Mouse (Mus musculus): ENCODE results near the gene Snf8. TPM values are rescaled to one million over a fixed set of nuclear protein-coding genes. Genes with fewer than 3 reads are reported as not detected.

Snf8 gene
- 129 and 132 TPM in 2 replicates for polyA plus RNA-seq (2015; fragmentation: Nextera tagmentation; extraction: Ambion mirVana)

GRCm38 (mm10) chr11:96034596-96035052 is at the start of gene Snf8:
Gene Snf8, plus strand, starts transcription at chr11:96034885.
- peaks cover 23% of the 10 kb centered on the region for H3K4me1 ChIP-seq
- no peak within 1 kb of the TSS; the same call in 1 of the 2 replicates for H3K27ac ChIP-seq
- H3K9ac ChIP-seq: peak within 1 kb of the TSS; percentile 85
- under 1% methylated on average over 29 of the region's 29 CpGs for WGBS
- no peaks in the 10 kb centered on the region for H3K9me3 ChIP-seq (replicated peaks)
- peak within 1 kb of the TSS; percentile 95 for H3K4me2 ChIP-seq
- peaks cover 16% of the 10 kb centered on the region for H3K36me3 ChIP-seq (ENCODE audit: poor library complexity, severe bottlenecking)
- peak within 1 kb of the TSS; percentile 91 for H3K4me3 ChIP-seq
- ATAC-seq: peak; percentile 83
- H3K27me3 ChIP-seq: peaks cover 5% of the 10 kb centered on the region; the same call in 1 of the 2 replicates

GRCm38 (mm10) chr11:95987854-95988447 is 46.7 kb upstream of the Snf8 start:
- Histone ChIP-seq H3K36me3 (ENCODE audit: poor library complexity, severe bottlenecking) (peaks cover 5% of the 10 kb centered on the region; the same call in 1 of the 2 replicates), H3K4me3 (no peak overlapping the region), H3K4me2 (peak overlapping the region; percentile 85), H3K9ac (peak overlapping the region; percentile 34; the same call in 1 of the 2 replicates), H3K4me1 (peaks cover 69% of the 10 kb centered on the region), H3K27me3 (no peaks in the 10 kb centered on the region), H3K9me3 (replicated peaks) (no peaks in the 10 kb centered on the region), H3K27ac (peak overlapping the region; percentile 73)
- ATAC-seq: no peak
- 56% methylated on average over 6 of the region's 6 CpGs for WGBS

DNA sequence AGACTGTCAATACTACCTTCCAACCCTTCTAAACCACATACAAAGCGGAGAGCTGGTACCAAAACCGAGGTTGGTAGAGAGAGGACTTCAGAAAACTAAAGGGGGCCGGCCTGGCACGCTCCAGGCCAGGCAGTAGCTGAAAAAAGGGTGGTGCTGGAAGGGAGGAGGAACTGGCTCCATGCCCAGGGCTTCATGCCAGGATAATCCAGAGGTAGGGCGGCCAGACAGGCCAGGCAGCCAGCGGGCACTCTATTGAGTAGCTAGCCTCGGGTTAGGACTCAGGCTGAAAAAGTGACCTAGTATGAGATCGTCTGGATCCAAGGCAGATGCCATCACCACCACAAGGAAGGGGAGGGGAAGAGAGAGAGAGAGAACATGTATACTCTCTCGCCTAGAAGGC is 46.2 kb upstream of the Snf8 start:
- ATAC-seq: peak; percentile 53
- H3K4me1 ChIP-seq: peaks cover 69% of the 10 kb centered on the region
- 29% methylated on average over 9 of the region's 9 CpGs for WGBS
- peak overlapping the region; percentile 34; the same call in 1 of the 2 replicates for H3K9ac ChIP-seq
- peak overlapping the region; percentile 73 for H3K27ac ChIP-seq
- peak overlapping the region; percentile 3; the same call in 1 of the 2 replicates for H3K4me3 ChIP-seq
- H3K9me3 ChIP-seq (replicated peaks): no peaks in the 10 kb centered on the region
- no peaks in the 10 kb centered on the region for H3K27me3 ChIP-seq
- peak overlapping the region; percentile 85 for H3K4me2 ChIP-seq
- peaks cover 5% of the 10 kb centered on the region; the same call in 1 of the 2 replicates for H3K36me3 ChIP-seq (ENCODE audit: poor library complexity, severe bottlenecking)

GRCm38 (mm10) chr11:95989864-95990263 is 44.8 kb upstream of the Snf8 start:
- peaks cover 15% of the 10 kb centered on the region for H3K36me3 ChIP-seq (ENCODE audit: poor library complexity, severe bottlenecking)
- no peaks in the 10 kb centered on the region for H3K9me3 ChIP-seq (replicated peaks)
- peak overlapping the region; percentile 2; the same call in 1 of the 2 replicates for H3K4me3 ChIP-seq
- H3K9ac ChIP-seq: peak overlapping the region; percentile 28
- ATAC-seq: no peak
- no peaks in the 10 kb centered on the region for H3K27me3 ChIP-seq
- WGBS: 27% methylated on average over 8 of the region's 8 CpGs
- H3K4me2 ChIP-seq: peak overlapping the region; percentile 85
- peaks cover 67% of the 10 kb centered on the region for H3K4me1 ChIP-seq
- peak overlapping the region; percentile 73; the same call in 1 of the 2 replicates for H3K27ac ChIP-seq

- H3K27ac ChIP-seq: peak overlapping the region; percentile 92
- no peaks in the 10 kb centered on the region for H3K9me3 ChIP-seq (replicated peaks)
- H3K4me2 ChIP-seq: peak overlapping the region; percentile 85
- H3K27me3 ChIP-seq: no peaks in the 10 kb centered on the region
- peaks cover 16% of the 10 kb centered on the region for H3K36me3 ChIP-seq (ENCODE audit: poor library complexity, severe bottlenecking)
- 24% methylated on average over 4 of the region's 4 CpGs for WGBS
- ATAC-seq: no peak; the same call in 1 of the 2 replicates
- H3K4me1 ChIP-seq: peaks cover 67% of the 10 kb centered on the region
- peak overlapping the region; percentile 81 for H3K9ac ChIP-seq
- peak overlapping the region; percentile 52 for H3K4me3 ChIP-seq
These were observed 44.3 kb upstream of the Snf8 start for GRCm38 (mm10) chr11:95990431-95990830.

- under 1% methylated on average over 27 of the region's 49 CpGs for WGBS
These were observed 43.6 kb upstream of the Snf8 start for GRCm38 (mm10) chr11:95990886-95991708.

GRCm38 (mm10) chr11:95994151-95994550 is 40.5 kb upstream of the Snf8 start:
- ATAC-seq: no peak
- Histone ChIP-seq H3K4me3 (no peak overlapping the region), H3K36me3 (ENCODE audit: poor library complexity, severe bottlenecking) (peaks cover 24% of the 10 kb centered on the region), H3K4me2 (no peak overlapping the region), H3K4me1 (peaks cover 52% of the 10 kb centered on the region), H3K9me3 (replicated peaks) (no peaks in the 10 kb centered on the region), H3K27me3 (no peaks in the 10 kb centered on the region), H3K9ac (no peak overlapping the region), H3K27ac (no peak overlapping the region)
- 95% methylated on average over 8 of the region's 8 CpGs for WGBS

More at GRCm38 (mm10) chr11:95990886-95991708, 43.6 kb upstream of the Snf8 start:
- peak overlapping the region; percentile 52 for H3K4me3 ChIP-seq
- no peaks in the 10 kb centered on the region for H3K9me3 ChIP-seq (replicated peaks)
- peaks cover 19% of the 10 kb centered on the region for H3K36me3 ChIP-seq (ENCODE audit: poor library complexity, severe bottlenecking)
- ATAC-seq: peak; percentile 77
- peak overlapping the region; percentile 85 for H3K4me2 ChIP-seq
- H3K27me3 ChIP-seq: no peaks in the 10 kb centered on the region
- H3K9ac ChIP-seq: peak overlapping the region; percentile 81
- peak overlapping the region; percentile 92 for H3K27ac ChIP-seq
- peaks cover 67% of the 10 kb centered on the region for H3K4me1 ChIP-seq

DNA sequence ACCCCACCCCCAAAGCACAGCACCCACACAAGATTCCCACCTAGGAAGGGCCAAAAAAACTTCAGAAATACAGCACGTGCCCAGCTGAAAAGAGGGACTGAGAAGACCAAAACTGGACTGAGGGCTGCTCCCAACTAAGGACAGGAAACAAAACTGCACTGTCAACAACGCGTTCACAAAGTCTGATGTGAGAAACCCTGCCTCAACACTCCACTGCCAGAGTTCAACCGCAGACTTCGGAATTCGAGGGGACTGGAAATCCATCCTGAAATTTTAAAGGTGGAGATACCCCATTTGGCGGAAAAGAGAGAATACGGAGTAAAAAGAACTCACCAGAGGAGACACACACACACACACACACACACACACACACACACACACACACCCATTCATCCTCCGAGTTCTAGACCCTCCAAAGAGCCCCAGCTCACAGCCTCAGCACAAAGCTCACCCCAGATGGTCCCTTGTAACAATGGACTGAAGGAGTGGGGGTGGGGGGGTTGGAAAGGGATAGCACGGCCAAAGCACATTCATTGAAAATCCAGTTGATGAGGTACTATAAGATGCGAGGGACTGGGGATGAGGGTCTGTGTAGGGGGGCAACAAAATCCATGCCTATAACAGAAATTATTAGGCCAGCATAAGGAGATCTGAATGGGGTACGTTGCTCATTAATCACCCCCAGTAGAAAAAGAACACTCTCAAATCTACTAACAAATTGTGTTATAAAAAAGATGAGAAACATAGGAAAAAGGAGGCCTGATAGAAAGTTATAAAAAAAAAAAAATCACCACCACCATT is 31.4 kb upstream of the Snf8 start:
- no peaks in the 10 kb centered on the region for H3K36me3 ChIP-seq (ENCODE audit: poor library complexity, severe bottlenecking)
- H3K4me2 ChIP-seq: peak overlapping the region; percentile 83
- 0 out of 2 replicates have a peak, but pooled peaks have one; percentile 14 for ATAC-seq
- no peaks in the 10 kb centered on the region for H3K9me3 ChIP-seq (replicated peaks)
- H3K27me3 ChIP-seq: no peaks in the 10 kb centered on the region
- under 1% methylated on average over 11 of the region's 12 CpGs for WGBS
- H3K4me3 ChIP-seq: peak overlapping the region; percentile 89
- H3K9ac ChIP-seq: peak overlapping the region; percentile 94
- H3K27ac ChIP-seq: peak overlapping the region; percentile 59
- peaks cover 37% of the 10 kb centered on the region for H3K4me1 ChIP-seq

GRCm38 (mm10) chr11:96003969-96004792 is 30.5 kb upstream of the Snf8 start:
- Histone ChIP-seq H3K4me1 (peaks cover 34% of the 10 kb centered on the region), H3K27me3 (no peaks in the 10 kb centered on the region), H3K36me3 (ENCODE audit: poor library complexity, severe bottlenecking) (no peaks in the 10 kb centered on the region), H3K4me2 (peak overlapping the region; percentile 83), H3K27ac (peak overlapping the region; percentile 99), H3K4me3 (peak overlapping the region; percentile 89), H3K9ac (peak overlapping the region; percentile 94), H3K9me3 (replicated peaks) (no peaks in the 10 kb centered on the region)
- WGBS: under 1% methylated on average over 31 of the region's 32 CpGs
- no peak; the same call in 1 of the 2 replicates for ATAC-seq

DNA sequence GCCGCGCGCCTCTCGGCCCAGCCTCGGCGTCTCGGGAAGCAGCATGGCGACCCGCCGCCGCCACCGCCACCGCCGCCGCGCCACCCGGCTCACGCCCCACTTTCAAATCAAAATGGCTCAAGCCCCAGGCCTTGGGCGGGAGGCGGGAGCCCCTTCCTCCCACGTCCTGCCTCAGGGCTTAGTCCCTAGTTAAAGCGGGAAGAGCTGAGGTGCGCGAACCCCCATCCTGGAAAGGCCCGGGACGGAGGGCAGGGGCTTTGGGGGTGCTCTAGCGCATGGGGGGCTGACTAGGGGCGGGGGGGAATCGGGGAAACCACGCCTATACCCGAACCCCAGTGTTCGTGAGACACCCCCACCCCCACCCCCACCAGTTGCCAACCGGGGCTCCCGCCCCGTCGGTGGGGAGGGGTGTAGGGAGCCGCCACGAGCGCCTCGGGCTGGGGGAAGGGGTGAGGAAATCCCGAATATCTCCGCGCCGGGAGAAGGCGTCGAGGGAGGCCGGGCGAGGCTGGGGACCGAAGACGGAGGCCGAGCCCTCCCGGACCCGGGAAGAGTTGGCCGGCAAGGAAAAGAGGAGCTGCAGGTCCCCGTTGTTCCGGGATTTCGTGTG is 29.8 kb upstream of the Snf8 start:
- Histone ChIP-seq H3K27me3 (no peaks in the 10 kb centered on the region), H3K4me3 (peak overlapping the region; percentile 89)
- under 1% methylated on average over 53 of the region's 57 CpGs for WGBS

More for the DNA sequence above, 29.8 kb upstream of the Snf8 start:
- no peaks in the 10 kb centered on the region for H3K9me3 ChIP-seq (replicated peaks)
- peak; percentile 38; the same call in 1 of the 2 replicates for ATAC-seq
- H3K4me2 ChIP-seq: peak overlapping the region; percentile 83
- peaks cover 34% of the 10 kb centered on the region for H3K4me1 ChIP-seq
- no peaks in the 10 kb centered on the region for H3K36me3 ChIP-seq (ENCODE audit: poor library complexity, severe bottlenecking)
- H3K9ac ChIP-seq: peak overlapping the region; percentile 94
- peak overlapping the region; percentile 99 for H3K27ac ChIP-seq
